Mouse (Mus musculus) forebrain, embryonic 14.5 days (tissue): ENCODE data around the gene Srpx. TPM values are rescaled to one million over a fixed set of nuclear protein-coding genes. Genes with fewer than 3 reads are reported as not detected.

Experiments used
- ATAC-seq: fragments of 200-750 bp; cut with Nextera tagmentation; 2 replicates; pipeline ENCODE4 v1.8.0; 2017; ENCODE audit warnings: mild to moderate bottlenecking, moderate library complexity
- DNase-seq: peaks from one replicate; pipeline ENCODE4 v3.0.0-alpha.2; 2015; ENCODE audit warnings: low spot score
- H3K27ac ChIP-seq: fragments of 300-500 bp; sonication (generic); 2 replicates; pipeline ENCODE4 v1.5.1; 2014; ENCODE audit warnings: low read depth, mild to moderate bottlenecking, control low read depth, low read length, moderate library complexity
- H3K27me3 ChIP-seq: fragments of 300-500 bp; sonication (generic); replicated peaks from 2 replicates; pipeline ENCODE4 v1.6.1; 2014; ENCODE audit warnings: low read length, control low read depth, mixed read lengths; ENCODE audit not compliant: control insufficient read depth, insufficient read depth
- H3K36me3 ChIP-seq: fragments of 300-500 bp; sonication (generic); 2 replicates; pipeline ENCODE4 v1.6.1; 2014; ENCODE audit warnings: low read length, control low read depth; ENCODE audit not compliant: control insufficient read depth, insufficient read depth
- H3K4me1 ChIP-seq: fragments of 300-500 bp; sonication (generic); 2 replicates; pipeline ENCODE4 v1.6.1; 2014; ENCODE audit warnings: antibody characterized with exemption, low read length, control low read depth; ENCODE audit not compliant: control insufficient read depth, insufficient read depth
- H3K4me2 ChIP-seq: fragments of 300-500 bp; sonication (generic); 2 replicates; pipeline ENCODE4 v1.6.1; 2014; ENCODE audit warnings: mild to moderate bottlenecking, control low read depth, low read length
- H3K4me3 ChIP-seq: fragments of 300-500 bp; sonication (generic); 2 replicates; pipeline ENCODE4 v1.5.1; 2014; ENCODE audit warnings: low read depth, low read length, control low read depth
- H3K9ac ChIP-seq: fragments of 300-500 bp; sonication (generic); 2 replicates; pipeline ENCODE4 v1.6.1; 2014; ENCODE audit warnings: mild to moderate bottlenecking, low read length, control low read depth, moderate library complexity
- H3K9me3 ChIP-seq: fragments of 300-500 bp; sonication (generic); replicated peaks from 2 replicates; pipeline ENCODE4 v1.6.1; 2016; ENCODE audit warnings: low read length, control low read depth, mixed read lengths; ENCODE audit not compliant: control insufficient read depth
- WGBS: fragments of 180-500 bp; shearing (Covaris S2); extraction: QIAGEN DNeasy Blood & Tissue Kit; methylation state at CpG from one replicate; pipeline ENCODE4 v1.1.7; 2014; 5-methylcytosine and 5-hydroxymethylcytosine counted together
- polyA plus RNA-seq: library from polyadenylated mRNA; unstranded; fragments of >200 nt; fragmentation: Nextera tagmentation; extraction: Ambion mirVana; gene quantifications from 2 replicates; pipeline ENCODE4 v1.2.1, GENCODE M21; 2014

Srpx gene
- polyA plus RNA-seq = 3.5 and 4.4 TPM in 2 replicates

DNA sequence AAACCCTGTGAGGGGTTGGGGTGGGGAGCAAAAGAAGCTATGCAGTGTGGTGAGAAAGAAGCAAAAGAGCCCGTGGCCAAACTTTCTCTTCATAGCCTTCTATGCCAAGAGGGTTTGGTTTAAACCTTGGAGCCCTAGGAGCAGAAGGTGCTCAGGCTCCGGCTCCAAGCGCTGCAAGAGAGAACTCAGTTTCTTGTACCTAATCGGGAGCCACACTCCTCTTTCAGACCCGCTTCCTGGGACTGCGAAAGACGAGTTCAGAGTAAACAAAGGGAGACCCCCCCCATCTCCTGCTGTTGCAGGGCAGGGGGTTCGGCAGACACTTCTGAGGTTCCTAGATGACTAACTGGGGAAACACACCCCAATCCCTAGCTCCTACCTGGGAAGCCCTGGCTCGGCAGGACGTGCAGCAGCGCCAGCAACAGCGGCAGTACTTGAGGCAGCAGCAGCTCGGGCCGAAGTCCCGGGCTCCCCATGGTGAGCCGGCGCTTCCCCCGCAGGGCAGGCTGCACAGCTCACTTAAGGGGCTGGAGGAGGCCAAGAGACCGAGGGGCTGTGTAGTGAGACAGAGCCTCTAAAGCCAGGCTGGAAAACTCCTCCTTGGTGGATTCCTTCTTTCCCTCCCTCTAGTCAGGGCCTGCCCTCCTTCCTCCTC lies at the start of gene Srpx:
Gene Srpx (minus strand): TSS at position 645 of the 655 bp plus-strand sequence.
- Histone ChIP-seq H3K27ac (no peak within 1 kb of the TSS), H3K9ac (peak within 1 kb of the TSS; percentile 40), H3K36me3 (no peaks in the 10 kb centered on the region), H3K4me2 (peak within 1 kb of the TSS; percentile 45), H3K4me1 (no peaks in the 10 kb centered on the region), H3K27me3 (no peaks in the 10 kb centered on the region), H3K9me3 (no peaks in the 10 kb centered on the region), H3K4me3 (peak within 1 kb of the TSS; percentile 23)
- WGBS = 39% methylated on average over 18 of the region's 19 CpGs
- peak; percentile 46; the same call in 1 of the 2 replicates for ATAC-seq
- DNase-seq = peak; percentile 24

DNA sequence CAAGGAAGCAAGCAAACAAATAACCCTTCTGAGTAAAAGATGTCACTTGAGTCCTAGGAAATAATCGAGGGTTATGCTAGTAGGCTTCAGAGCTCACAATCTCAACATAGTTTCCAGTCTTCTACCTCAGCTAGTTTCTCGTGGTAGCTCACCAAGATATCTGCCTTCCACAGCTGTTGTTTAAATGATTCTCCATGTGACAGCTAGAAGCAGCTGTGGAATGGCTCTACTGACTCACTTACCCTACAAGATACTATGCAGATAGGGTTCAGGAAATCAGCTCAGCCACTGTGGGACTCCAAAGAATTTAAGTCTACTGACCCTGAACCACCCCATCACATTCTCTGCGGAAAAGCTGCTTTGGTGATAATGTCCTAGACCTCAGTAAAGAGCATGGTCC lies 34.9 kb upstream of the Srpx start:
- ATAC-seq (no peak), DNase-seq (no peak)
- Histone ChIP-seq H3K36me3 (no peaks in the 10 kb centered on the region), H3K4me1 (no peaks in the 10 kb centered on the region), H3K4me2 (no peak overlapping the region), H3K27me3 (no peaks in the 10 kb centered on the region), H3K9me3 (no peaks in the 10 kb centered on the region), H3K9ac (no peak overlapping the region), H3K27ac (no peak overlapping the region), H3K4me3 (no peak overlapping the region)
- 81% methylated on average over 3 of the region's 3 CpGs for WGBS

DNA sequence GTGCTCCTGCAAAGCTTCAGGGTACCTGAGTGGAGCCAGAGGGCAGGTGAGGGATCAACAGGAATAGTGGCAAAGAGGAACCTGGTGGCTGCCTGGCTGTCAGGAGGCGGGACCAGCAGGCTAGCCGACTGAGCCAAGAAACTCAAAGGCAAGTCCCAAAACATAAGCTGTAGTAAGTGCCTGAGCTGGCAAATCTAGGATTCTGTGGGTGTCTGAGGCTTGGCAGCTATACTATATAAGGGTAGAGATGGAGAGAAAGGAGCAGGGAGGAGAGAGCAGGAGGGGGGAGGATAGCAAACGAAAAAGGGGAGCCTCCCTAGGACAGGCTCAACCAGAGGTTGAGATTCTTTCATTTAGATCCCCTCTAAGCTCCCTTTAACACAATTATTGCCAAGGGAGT lies 1.7 kb downstream of the Srpx start:
- no peaks in the 10 kb centered on the region for H3K36me3 ChIP-seq
- DNase-seq = peak; percentile 13
- H3K4me1 ChIP-seq = no peaks in the 10 kb centered on the region
- H3K9me3 ChIP-seq = no peaks in the 10 kb centered on the region
- H3K9ac ChIP-seq = no peak overlapping the region
- WGBS = 52% methylated on average over 3 of the region's 3 CpGs
- no peaks in the 10 kb centered on the region for H3K27me3 ChIP-seq
- H3K27ac ChIP-seq = no peak overlapping the region
- H3K4me2 ChIP-seq = no peak overlapping the region
- no peak overlapping the region for H3K4me3 ChIP-seq
- ATAC-seq = peak; percentile 46; the same call in 1 of the 2 replicates

DNA sequence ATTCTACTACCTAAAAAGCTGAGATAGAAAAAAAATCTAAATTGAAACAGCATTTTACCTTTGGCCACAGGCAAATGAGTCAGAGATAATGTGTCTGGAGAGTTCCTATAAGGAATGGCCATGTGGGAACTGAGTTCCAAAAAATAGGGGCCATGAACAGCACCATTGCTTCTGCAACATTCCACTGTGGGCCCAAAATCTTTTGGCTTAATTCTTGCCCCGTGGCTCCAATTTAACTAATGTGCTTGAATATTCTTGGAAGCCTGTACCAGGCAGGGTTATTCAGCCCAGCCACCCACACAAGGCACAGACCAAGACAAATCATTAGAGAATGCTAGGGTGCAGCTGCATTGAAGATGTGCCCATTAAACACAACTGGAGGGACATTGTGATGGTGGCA lies 6.8 kb downstream of the Srpx start:
- Histone ChIP-seq H3K9me3 (no peaks in the 10 kb centered on the region), H3K9ac (no peak overlapping the region), H3K36me3 (no peaks in the 10 kb centered on the region), H3K27me3 (no peaks in the 10 kb centered on the region), H3K4me3 (no peak overlapping the region), H3K4me1 (no peaks in the 10 kb centered on the region), H3K4me2 (no peak overlapping the region), H3K27ac (no peak overlapping the region)
- no peak for ATAC-seq
- 62% methylated on average over 1 of the region's 1 CpGs for WGBS
- no peak for DNase-seq

DNA sequence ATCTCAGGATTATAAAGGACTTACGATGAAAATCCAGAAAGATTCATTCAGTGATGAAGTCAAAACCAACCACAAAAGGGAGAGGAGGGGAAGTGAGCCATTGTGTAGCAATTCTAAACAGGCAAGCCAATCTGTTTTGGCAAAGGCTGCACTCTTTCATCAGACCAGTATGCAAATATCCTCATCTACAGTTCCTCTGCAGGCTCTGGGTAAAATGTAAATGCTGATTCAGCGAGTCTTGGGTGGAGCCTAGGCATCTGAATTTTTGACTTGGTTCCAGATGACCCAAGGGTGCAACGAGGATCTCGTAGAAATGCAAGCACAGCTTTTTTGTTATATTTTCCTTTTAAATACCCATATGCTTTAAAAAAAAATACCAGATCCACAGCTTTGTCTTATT lies 9.0 kb downstream of the Srpx start:
- DNase-seq (peak; percentile 62), ATAC-seq (peak; percentile 42; the same call in 1 of the 2 replicates)
- H3K9ac ChIP-seq = no peak overlapping the region
- no peak overlapping the region for H3K4me2 ChIP-seq
- H3K27me3 ChIP-seq = no peaks in the 10 kb centered on the region
- no peaks in the 10 kb centered on the region for H3K36me3 ChIP-seq
- no peak overlapping the region for H3K4me3 ChIP-seq
- no peaks in the 10 kb centered on the region for H3K4me1 ChIP-seq
- H3K27ac ChIP-seq = no peak overlapping the region
- H3K9me3 ChIP-seq = no peaks in the 10 kb centered on the region
- WGBS = 41% methylated on average over 4 of the region's 4 CpGs

DNA sequence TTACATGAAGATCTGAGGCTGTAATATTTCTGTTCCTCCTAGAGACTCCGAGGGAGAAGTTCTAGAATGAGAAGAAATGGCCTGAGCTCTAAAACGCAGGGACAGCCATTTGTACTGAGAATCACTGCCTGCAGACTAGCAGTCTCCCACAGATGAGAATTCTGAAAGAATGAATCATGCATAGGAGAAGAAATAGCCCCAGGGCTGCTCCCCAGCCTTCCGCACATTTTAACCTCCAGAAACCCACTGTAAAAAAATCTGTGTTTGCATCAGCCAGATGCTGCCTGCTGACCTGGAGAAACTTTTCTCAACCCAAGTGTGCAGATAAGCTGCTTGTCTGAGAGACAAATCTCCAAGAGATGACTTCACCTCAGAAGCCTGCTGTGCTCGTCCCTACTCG lies 12.0 kb downstream of the Srpx start:
- H3K27ac ChIP-seq = no peak overlapping the region
- H3K36me3 ChIP-seq = no peaks in the 10 kb centered on the region
- no peak overlapping the region for H3K9ac ChIP-seq
- no peaks in the 10 kb centered on the region for H3K9me3 ChIP-seq
- H3K4me2 ChIP-seq = no peak overlapping the region
- no peaks in the 10 kb centered on the region for H3K4me1 ChIP-seq
- no peak overlapping the region for H3K4me3 ChIP-seq
- no peaks in the 10 kb centered on the region for H3K27me3 ChIP-seq
- ATAC-seq = no peak
- 77% methylated on average over 5 of the region's 5 CpGs for whole genome bisulfite sequencing
- DNase-seq = no peak

DNA sequence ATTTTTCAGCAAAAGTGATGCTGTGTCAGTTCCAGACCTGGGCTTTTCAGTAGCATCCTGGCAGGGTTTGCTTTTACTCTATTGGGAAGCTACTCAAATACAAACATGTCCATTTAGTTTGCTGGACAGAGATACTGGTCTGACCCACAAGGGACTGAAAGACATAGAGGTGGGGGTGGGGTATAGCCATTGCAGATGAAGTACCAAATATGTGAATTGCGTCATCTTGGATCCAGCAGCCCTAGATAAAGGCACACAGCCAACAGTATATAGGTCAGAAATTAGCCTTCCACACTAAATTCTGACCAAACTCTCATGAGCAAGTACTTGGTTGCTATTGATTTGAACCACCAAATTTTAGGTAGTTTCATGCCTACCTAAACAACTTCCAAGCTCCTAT lies 14.8 kb downstream of the Srpx start:
- WGBS = 90% methylated on average over 1 of the region's 1 CpGs
- no peak overlapping the region for H3K9ac ChIP-seq
- no peaks in the 10 kb centered on the region for H3K27me3 ChIP-seq
- no peak overlapping the region for H3K4me2 ChIP-seq
- H3K36me3 ChIP-seq = no peaks in the 10 kb centered on the region
- no peak for DNase-seq
- ATAC-seq = no peak
- no peak overlapping the region for H3K4me3 ChIP-seq
- H3K27ac ChIP-seq = no peak overlapping the region
- H3K4me1 ChIP-seq = no peaks in the 10 kb centered on the region
- H3K9me3 ChIP-seq = no peaks in the 10 kb centered on the region

DNA sequence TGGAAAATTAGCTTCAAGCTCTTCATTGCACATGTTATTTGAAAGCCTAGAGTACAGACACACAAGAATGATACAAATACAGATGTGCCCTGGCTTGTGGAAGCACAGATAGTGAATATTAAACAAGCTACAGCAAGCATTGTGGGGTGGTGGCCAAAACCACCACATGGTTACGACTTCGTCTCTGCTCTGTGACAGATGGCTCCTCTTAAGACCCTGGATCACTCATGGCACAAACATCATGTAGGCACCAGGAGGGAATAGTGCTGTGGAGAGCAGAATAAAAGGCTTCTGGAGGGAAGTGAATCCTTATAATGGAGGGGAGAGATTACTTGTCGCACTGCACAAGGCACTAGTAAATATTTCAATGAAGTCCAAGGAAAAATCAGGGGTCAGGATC lies 21.7 kb downstream of the Srpx start:
- Histone ChIP-seq H3K27ac (no peak overlapping the region), H3K9me3 (no peaks in the 10 kb centered on the region), H3K4me3 (no peak overlapping the region), H3K36me3 (no peaks in the 10 kb centered on the region), H3K9ac (no peak overlapping the region), H3K27me3 (no peaks in the 10 kb centered on the region), H3K4me2 (no peak overlapping the region), H3K4me1 (no peaks in the 10 kb centered on the region)
- 69% methylated on average over 3 of the region's 3 CpGs for WGBS
- DNase-seq = peak; percentile 53
- ATAC-seq = peak; percentile 55; the same call in 1 of the 2 replicates

DNA sequence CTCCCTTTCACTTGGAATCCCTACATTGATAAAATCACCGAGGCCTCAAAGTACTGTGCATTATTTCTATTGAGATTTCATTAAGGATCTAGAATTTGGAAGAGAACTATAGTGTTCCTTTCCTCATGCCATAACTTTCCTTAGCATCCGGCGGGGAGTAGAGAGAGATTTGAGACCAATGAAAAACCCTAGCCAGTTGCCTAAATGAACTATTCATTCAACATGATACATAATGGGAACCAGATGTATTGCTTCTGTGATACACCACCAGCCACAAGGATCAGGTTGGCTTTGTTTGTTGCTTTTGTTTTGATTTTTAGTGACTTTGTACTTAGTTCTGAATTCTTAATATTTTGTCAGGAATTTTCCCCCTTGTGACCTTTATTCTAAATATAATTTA lies 37.1 kb downstream of the Srpx start:
- Histone ChIP-seq H3K4me1 (no peaks in the 10 kb centered on the region), H3K27me3 (no peaks in the 10 kb centered on the region), H3K9ac (no peak overlapping the region), H3K4me2 (no peak overlapping the region), H3K9me3 (no peaks in the 10 kb centered on the region), H3K27ac (no peak overlapping the region), H3K4me3 (no peak overlapping the region), H3K36me3 (no peaks in the 10 kb centered on the region)
- WGBS = 59% methylated on average over 3 of the region's 3 CpGs
- ATAC-seq (no peak), DNase-seq (no peak)
